Mouse (Mus musculus) testis, postnatal 10 days (tissue): Measurements from ENCODE around the gene Synpo2.

Experiments
- DNase-seq: peaks from one replicate; pipeline ENCODE4 v3.0.0; 2021; ENCODE audit warnings: low spot score

Gene Synpo2

GRCm38 (mm10) chr3:123092913-123093639 lies 142.9 kb downstream of the Synpo2 start:
- peak; percentile 50 for DNase-seq

- peak; percentile 74 for DNase-seq
These were observed 143.5 kb downstream of the Synpo2 start for GRCm38 (mm10) chr3:123092442-123092841.

GRCm38 (mm10) chr3:123089297-123090020 lies 146.5 kb downstream of the Synpo2 start:
- no peak for DNase-seq

GRCm38 (mm10) chr3:123088284-123088683 lies 147.7 kb downstream of the Synpo2 start:
- DNase-seq, result no peak

- no peak for DNase-seq
These were observed 150.0 kb downstream of the Synpo2 start for GRCm38 (mm10) chr3:123085871-123086501.

- DNase-seq, result no peak
These were observed 154.3 kb downstream of the Synpo2 start for GRCm38 (mm10) chr3:123081665-123082064.

GRCm38 (mm10) chr3:123080943-123081342 lies 155.0 kb downstream of the Synpo2 start:
- no peak for DNase-seq

GRCm38 (mm10) chr3:123080017-123080725 lies 155.8 kb downstream of the Synpo2 start:
- no peak for DNase-seq

GRCm38 (mm10) chr3:123075759-123076158 lies 160.2 kb downstream of the Synpo2 start:
- DNase-seq, result no peak

- DNase-seq, result no peak
These were observed 160.9 kb downstream of the Synpo2 start for GRCm38 (mm10) chr3:123075034-123075433.

- no peak for DNase-seq
These were observed 162.6 kb downstream of the Synpo2 start for GRCm38 (mm10) chr3:123073351-123073750.

GRCm38 (mm10) chr3:123072472-123072871 lies 163.5 kb downstream of the Synpo2 start:
- no peak for DNase-seq

GRCm38 (mm10) chr3:123070996-123071395 lies 165.0 kb downstream of the Synpo2 start:
- no peak for DNase-seq

GRCm38 (mm10) chr3:123066836-123067235 lies 169.1 kb downstream of the Synpo2 start:
- DNase-seq, result no peak

GRCm38 (mm10) chr3:123065466-123065865 lies 170.5 kb downstream of the Synpo2 start:
- DNase-seq, result no peak

GRCm38 (mm10) chr3:123064186-123064585 lies 171.8 kb downstream of the Synpo2 start:
- no peak for DNase-seq

GRCm38 (mm10) chr3:123061931-123062330 lies 174.0 kb downstream of the Synpo2 start:
- DNase-seq, result peak; percentile 35

GRCm38 (mm10) chr3:123058832-123059231 lies 177.1 kb downstream of the Synpo2 start:
- DNase-seq, result no peak

GRCm38 (mm10) chr3:123054178-123054577 lies 181.8 kb downstream of the Synpo2 start:
- peak; percentile 12 for DNase-seq

GRCm38 (mm10) chr3:123053192-123053938 lies 182.6 kb downstream of the Synpo2 start:
- no peak for DNase-seq

- DNase-seq, result no peak
These were observed 193.6 kb downstream of the Synpo2 start for GRCm38 (mm10) chr3:123042308-123042707.

GRCm38 (mm10) chr3:123034752-123035151 lies 201.2 kb downstream of the Synpo2 start, which contains the start of gene Myoz2:
Myoz2 (minus strand) TSS chr3:123035015.
- no peak for DNase-seq
